Mouse (Mus musculus): ENCODE data around the gene Gm21973.

Gm21973 gene

GRCm38 (mm10) chr15:10325080-10325479 lies at the start of gene Gm21973:
Gene Gm21973 (plus strand): TSS chr15:10325380.
- no peak for DNase-seq

- no peak for DNase-seq
Observed at GRCm38 (mm10) chr15:10276386-10276785, 48.8 kb upstream of the Gm21973 start.

GRCm38 (mm10) chr15:10277461-10277860 lies 47.7 kb upstream of the Gm21973 start:
- no peak for DNase-seq

GRCm38 (mm10) chr15:10281546-10281945 lies 43.6 kb upstream of the Gm21973 start:
- no peak for DNase-seq

- no peak for DNase-seq
Observed at GRCm38 (mm10) chr15:10283661-10284060, 41.5 kb upstream of the Gm21973 start.

GRCm38 (mm10) chr15:10296570-10296969 lies 28.6 kb upstream of the Gm21973 start:
- DNase-seq: no peak

- no peak for DNase-seq
Observed at GRCm38 (mm10) chr15:10298058-10298457, 27.1 kb upstream of the Gm21973 start.

GRCm38 (mm10) chr15:10299467-10299866 lies 25.7 kb upstream of the Gm21973 start:
- no peak for DNase-seq

- no peak for DNase-seq
Observed at GRCm38 (mm10) chr15:10306461-10306860, 18.7 kb upstream of the Gm21973 start.

- DNase-seq: no peak
Observed at GRCm38 (mm10) chr15:10311826-10312225, 13.4 kb upstream of the Gm21973 start.

- DNase-seq: no peak
Observed at GRCm38 (mm10) chr15:10313522-10314455, 11.4 kb upstream of the Gm21973 start.

GRCm38 (mm10) chr15:10330626-10331025 lies 5.4 kb downstream of the Gm21973 start:
- no peak for DNase-seq

GRCm38 (mm10) chr15:10332566-10332965 lies 7.4 kb downstream of the Gm21973 start:
- DNase-seq: no peak

- DNase-seq: no peak
Observed at GRCm38 (mm10) chr15:10338606-10339005, 13.4 kb downstream of the Gm21973 start.

- DNase-seq: no peak
Observed at GRCm38 (mm10) chr15:10347044-10347443, 21.9 kb downstream of the Gm21973 start.

GRCm38 (mm10) chr15:10358039-10358948 lies 33.1 kb downstream of the Gm21973 start, which contains the start of gene Agxt2:
Gene Agxt2 (plus strand): TSS chr15:10358532.
- DNase-seq: no peak

GRCm38 (mm10) chr15:10366331-10366730 lies 41.2 kb downstream of the Gm21973 start:
- DNase-seq: no peak

GRCm38 (mm10) chr15:10375404-10375803 lies 50.2 kb downstream of the Gm21973 start:
- DNase-seq: no peak

GRCm38 (mm10) chr15:10378338-10378959 lies 53.3 kb downstream of the Gm21973 start:
- no peak for DNase-seq

GRCm38 (mm10) chr15:10379757-10380458 lies 54.7 kb downstream of the Gm21973 start:
- DNase-seq: no peak

GRCm38 (mm10) chr15:10387263-10387662 lies 62.1 kb downstream of the Gm21973 start:
- DNase-seq: no peak

GRCm38 (mm10) chr15:10399795-10400194 lies 74.6 kb downstream of the Gm21973 start:
- DNase-seq: no peak

Measured in cerebellum, adult 8-10 months (tissue).